Mouse (Mus musculus) neural tube, embryonic 11.5 days (tissue): Measurements from ENCODE around the gene Olfr703. TPM values are rescaled to one million over a fixed set of nuclear protein-coding genes. Genes with fewer than 3 reads are reported as not detected.

ENCODE experiments used
- polyA plus RNA-seq: library from polyadenylated mRNA; unstranded; fragments of >200 nt; fragmentation: Nextera tagmentation; extraction: Ambion mirVana; gene quantifications from 2 replicates; pipeline ENCODE4 v1.2.1, GENCODE M21; 2014

The Olfr703 gene
- polyA plus RNA-seq, 1 experiment from 2014 or later, result not detected

Other genes starting within 250 kb of the Olfr703 start
- gene Olfr693, start 162.8 kb upstream of the Olfr703 start, polyA plus RNA-seq, result not detected in 2 replicates
- gene Olfr694, start 151.5 kb upstream of the Olfr703 start, polyA plus RNA-seq, result not detected in 2 replicates
- not detected in 2 replicates for gene Olfr695, start 127.0 kb upstream of the Olfr703 start, polyA plus RNA-seq
- gene Olfr697, start 100.9 kb upstream of the Olfr703 start, polyA plus RNA-seq, result not detected in 2 replicates
- not detected in 2 replicates for gene Olfr698, start 88.0 kb upstream of the Olfr703 start, polyA plus RNA-seq
- gene Olfr699, start 50.2 kb upstream of the Olfr703 start, polyA plus RNA-seq, result not detected in 2 replicates
- gene Olfr700, start 34.5 kb upstream of the Olfr703 start, polyA plus RNA-seq, result not detected in 2 replicates
- gene Olfr701, start 29.2 kb upstream of the Olfr703 start, polyA plus RNA-seq, result not detected in 2 replicates
- not detected in 2 replicates for gene Olfr702, start 9.5 kb upstream of the Olfr703 start, polyA plus RNA-seq
- not detected in 2 replicates for gene Olfr704, start 19.8 kb downstream of the Olfr703 start, polyA plus RNA-seq
- gene Olfr705, start 33.5 kb downstream of the Olfr703 start, polyA plus RNA-seq, result not detected in 2 replicates
- not detected in 2 replicates for gene Olfr706, start 44.8 kb downstream of the Olfr703 start, polyA plus RNA-seq
- not detected in 2 replicates for gene Olfr707, start 57.9 kb downstream of the Olfr703 start, polyA plus RNA-seq
- gene Olfr1532-ps1, start 64.6 kb downstream of the Olfr703 start, polyA plus RNA-seq, result not detected in 2 replicates
- not detected in 2 replicates for gene Olfr709-ps1, start 88.9 kb downstream of the Olfr703 start, polyA plus RNA-seq
- gene Olfr710, start 105.0 kb downstream of the Olfr703 start, polyA plus RNA-seq, result not detected in 2 replicates
- not detected in 2 replicates for gene Olfr6, start 120.6 kb downstream of the Olfr703 start, polyA plus RNA-seq
- gene Olfr711, start 132.1 kb downstream of the Olfr703 start, polyA plus RNA-seq, result not detected in 2 replicates
- not detected in 2 replicates for gene Olfr2, start 162.7 kb downstream of the Olfr703 start, polyA plus RNA-seq
- gene Olfr713, start 187.8 kb downstream of the Olfr703 start, polyA plus RNA-seq, result not detected in 2 replicates
- not detected in 2 replicates for gene Olfr714, start 227.6 kb downstream of the Olfr703 start, polyA plus RNA-seq
- gene Olfr17, start 249.9 kb downstream of the Olfr703 start, polyA plus RNA-seq, result not detected in 2 replicates